In the genomic region with DNA sequence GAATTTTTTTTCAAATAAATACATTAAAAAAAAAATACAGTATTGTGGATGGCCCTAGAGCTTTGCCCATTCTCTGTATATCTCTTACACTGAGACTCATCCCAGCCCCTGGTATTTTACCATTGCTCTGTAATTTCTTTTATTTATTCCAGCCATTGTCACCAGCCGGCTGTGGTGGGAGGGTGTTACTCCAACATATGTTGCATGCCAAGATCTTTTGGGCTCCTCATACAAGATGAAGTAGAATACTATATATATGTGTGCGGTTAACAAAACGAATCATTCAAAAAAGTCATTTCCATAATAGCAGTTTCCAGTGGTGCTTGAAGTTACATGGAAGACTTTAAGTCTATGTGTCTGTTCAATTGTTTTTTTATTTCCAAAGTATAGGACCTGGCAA, we compare ENCODE assay signal across 22 mouse cellular contexts.
"Had no signal": no experiment of that assay in that cellular context is flagged by ENCODE, and none has a peak within 500 bp of the region (broad histone marks: within the 10 kb centered on the region; RNA-seq: fewer than 3 reads in every experiment).

No protein-coding gene starts in this region.

- H3K4me2 ChIP-seq: lung, embryonic 14.5 days; midbrain, embryonic 13.5 days; neural tube, embryonic 13.5 days had no signal

- ATAC-seq: intestine, postnatal 0 days; liver, postnatal 0 days; lung, postnatal 0 days; midbrain, embryonic 13.5 days; midbrain, embryonic 16.5 days had no signal

- H3K27ac ChIP-seq: kidney, postnatal 0 days; layer of hippocampus, adult 2 months; left cerebral cortex, adult 2 months; liver, embryonic 14.5 days; macrophage; midbrain, embryonic 10.5 days; midbrain, embryonic 13.5 days; neural tube, embryonic 13.5 days; stomach, postnatal 0 days had no signal

- DNase-seq: kidney, adult 2 months; kidney, postnatal 25 days; layer of hippocampus, adult 9-11 months; liver, postnatal 0 days; lung, embryonic 14.5 days; thymus, adult 2 months; thymus, postnatal 14 days; thymus, postnatal 4 days had no signal

- H3K36me3 ChIP-seq: midbrain, embryonic 10.5 days; midbrain, embryonic 13.5 days; neural tube, embryonic 13.5 days had no signal

- H3K27me3 ChIP-seq: midbrain, embryonic 13.5 days; neural tube, embryonic 13.5 days had no signal

- H3K4me3 ChIP-seq: layer of hippocampus, adult 2 months; left cerebral cortex, adult 2 months; megakaryocyte, embryonic 14.5 days; midbrain, embryonic 10.5 days; midbrain, embryonic 13.5 days; myocyte; neural tube, embryonic 13.5 days had no signal

- H3K4me1 ChIP-seq: megakaryocyte, embryonic 14.5 days had no signal

- H3K9ac ChIP-seq: liver, embryonic 14.5 days; liver, postnatal 0 days; lung, embryonic 14.5 days; midbrain, embryonic 13.5 days; neural tube, embryonic 13.5 days had no signal

- H3K9me3 ChIP-seq: midbrain, embryonic 13.5 days; neural tube, embryonic 13.5 days had no signal
